In genomic region chr12:56295160-56295559, GRCm38 (mm10) we compare ENCODE assay signal across 24 mouse cellular contexts.
"Had no signal": no experiment of that assay in that cellular context is flagged by ENCODE, and none has a peak within 500 bp of the region (broad histone marks: within the 10 kb centered on the region; RNA-seq: fewer than 3 reads in every experiment).

No protein-coding gene starts in this region.

- H3K4me2 ChIP-seq: heart, embryonic 12.5 days; hindbrain, embryonic 12.5 days; hindbrain, embryonic 14.5 days; intestine, embryonic 15.5 days; limb, embryonic 12.5 days had no signal

- H3K27me3 ChIP-seq: heart, embryonic 12.5 days; intestine, embryonic 15.5 days had no signal

- H3K9ac ChIP-seq: heart, embryonic 12.5 days; hindbrain, embryonic 12.5 days; hindbrain, embryonic 14.5 days; intestine, embryonic 15.5 days; limb, embryonic 12.5 days had no signal

- H3K4me3 ChIP-seq: gastrocnemius, adult 2 months; heart, embryonic 10.5 days; heart, embryonic 12.5 days; hindbrain, embryonic 10.5 days; hindbrain, embryonic 12.5 days; intestine, embryonic 15.5 days; left cerebral cortex, adult 2 months; limb, embryonic 10.5 days; limb, embryonic 12.5 days had no signal

- DNase-seq: gastrocnemius, adult 2 months; gastrocnemius, postnatal 10 days; gastrocnemius, postnatal 25 days; heart, adult 18-20 months; heart, postnatal 10 days; heart, postnatal 4 days; kidney, adult 18-20 months; kidney, adult 8-10 months; kidney, postnatal 10 days; kidney, postnatal 25 days; kidney, postnatal 4 days; layer of hippocampus, adult 9-11 months had no signal

- H3K36me3 ChIP-seq: heart, embryonic 10.5 days; heart, embryonic 12.5 days; hindbrain, embryonic 10.5 days; hindbrain, embryonic 12.5 days; intestine, embryonic 15.5 days; limb, embryonic 10.5 days; limb, embryonic 12.5 days had no signal

- ATAC-seq: hindbrain, embryonic 16.5 days; inflammation-experienced regulatory T-cells, adult 6 months; intestine, embryonic 15.5 days; intestine, postnatal 0 days had no signal

- H3K27ac ChIP-seq: gastrocnemius, adult 2 months; heart, embryonic 10.5 days; hindbrain, embryonic 10.5 days; hindbrain, embryonic 12.5 days; hindbrain, embryonic 14.5 days; intestine, embryonic 15.5 days; left cerebral cortex, adult 2 months; limb, embryonic 10.5 days; limb, embryonic 12.5 days had no signal

- H3K9me3 ChIP-seq: heart, embryonic 10.5 days; heart, embryonic 12.5 days; hindbrain, embryonic 10.5 days; hindbrain, embryonic 12.5 days; intestine, embryonic 15.5 days; limb, embryonic 10.5 days; limb, embryonic 12.5 days had no signal
